Mouse (Mus musculus): Measurements from ENCODE around the gene Tmem41b.

- no peak for TF ChIP-seq MAFK (IDR thresholded peaks at IDR 0.05; ENCODE audit: insufficient read depth, low read depth, low read length)
- TF ChIP-seq ZC3H11A (IDR thresholded peaks at IDR 0.05; ENCODE audit: borderline replicate concordance, low read depth, low read length): no peak
- TF ChIP-seq CHD2 (IDR thresholded peaks at IDR 0.05; ENCODE audit: low read depth, low read length): no peak
Measured at GRCm38 (mm10) chr7:109998388-109998787, 11.7 kb upstream of the Tmem41b start.
